Mouse (Mus musculus): Measurements from ENCODE around the gene Tstd2. TPM values are rescaled to one million over a fixed set of nuclear protein-coding genes. Genes with fewer than 3 reads are reported as not detected.
A peak's percentile ranks its signal among the peaks of the same experiment; 100 is the strongest.

Tstd2 gene
- total RNA-seq, 1 experiment: 28.9 TPM

DNA sequence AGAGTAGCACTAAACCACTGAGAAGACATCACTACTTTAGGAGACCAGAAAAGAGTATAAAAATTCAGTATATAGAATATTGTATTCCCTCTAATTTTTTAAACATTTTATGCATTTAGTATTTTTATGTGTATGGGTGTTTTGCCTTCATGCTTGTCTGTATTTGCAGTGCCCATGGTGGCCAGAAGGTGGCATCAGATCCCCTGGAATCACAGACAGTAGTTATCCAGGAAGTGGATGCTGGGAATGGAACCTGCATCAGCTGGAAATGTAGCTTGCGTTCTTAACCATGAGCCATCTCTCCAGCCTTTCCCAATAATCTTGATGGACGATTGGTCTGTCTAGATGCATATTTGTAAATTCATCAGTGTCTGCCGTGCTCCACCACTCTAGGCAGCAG lies 8.3 kb downstream of the Tstd2 start:
- TF ChIP-seq CHD2 (IDR thresholded peaks at IDR 0.05; ENCODE audit: low read depth, low read length) (no peak), ZC3H11A (IDR thresholded peaks at IDR 0.05; ENCODE audit: borderline replicate concordance, low read depth, low read length) (0 out of 2 replicates have a peak, but pooled peaks have one; percentile 2)
- Histone ChIP-seq H3K4me3 (ENCODE audit: insufficient read depth in 1 of 2, low read depth in 1 of 2, low read length in 2 of 2, poor library complexity in 1 of 2, severe bottlenecking in 1 of 2) (no peak overlapping the region), H3K9me3 (ENCODE audit: control insufficient read depth, insufficient read depth, low read depth, low read length) (no peaks in the 10 kb centered on the region), H3K4me1 (ENCODE audit: control insufficient read depth in 2 of 2, insufficient read depth in 2 of 2, low read length in 2 of 2, poor library complexity in 1 of 2) (no peaks in the 10 kb centered on the region), H3K36me3 (ENCODE audit: control insufficient read depth, insufficient read depth, low read length, poor library complexity, severe bottlenecking) (peaks cover 25% of the 10 kb centered on the region), H3K27ac (ENCODE audit: insufficient read depth, low read depth, low read length, poor library complexity, severe bottlenecking) (no peak overlapping the region), H3K9ac (ENCODE audit: insufficient read depth, low read depth, low read length, poor library complexity, severe bottlenecking) (no peak overlapping the region)
- peak; percentile 34 for DNase-seq (ENCODE audit: low read depth, low spot score)
- in situ Hi-C loops (cut with MboI; ENCODE audit: low sequenced_read_pairs in 2 of 2, unreplicated experiment in 2 of 2): no loop called here

DNA sequence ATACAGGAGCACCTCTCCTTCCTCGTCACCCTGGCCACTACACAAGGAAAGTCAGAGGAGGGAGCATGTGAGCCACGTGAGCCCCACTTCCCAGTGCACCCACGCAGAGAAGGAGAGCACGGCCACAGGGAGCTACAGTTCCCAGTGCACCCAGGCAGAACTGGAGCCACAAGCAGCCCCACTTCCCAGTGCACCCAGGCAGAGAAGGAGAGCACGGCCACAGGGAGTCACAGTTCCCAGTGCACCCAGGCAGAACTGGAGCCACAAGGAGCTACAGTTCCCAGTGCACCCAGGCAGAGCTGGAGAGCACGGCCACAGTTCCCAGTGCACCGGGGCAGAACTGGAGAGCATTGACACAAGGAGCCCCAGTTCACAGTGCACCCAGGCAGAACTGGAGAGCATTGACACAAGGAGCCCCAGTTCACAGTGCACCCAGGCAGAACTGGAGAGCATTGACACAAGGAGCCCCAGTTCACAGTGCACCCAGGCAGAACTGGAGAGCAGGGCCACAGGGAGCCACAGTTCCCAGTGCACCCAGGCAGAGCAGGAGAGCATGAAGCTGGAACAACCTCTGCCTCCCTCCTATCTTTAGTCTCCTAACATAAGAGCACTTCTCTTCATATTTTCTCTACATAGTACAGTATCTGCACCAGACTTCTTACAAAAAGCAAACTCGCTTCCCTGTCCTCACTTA lies 9.0 kb downstream of the Tstd2 start:
- no peaks in the 10 kb centered on the region for H3K9me3 ChIP-seq (ENCODE audit: control insufficient read depth, insufficient read depth, low read depth, low read length)
- no peak for DNase-seq (ENCODE audit: low read depth, low spot score)
- peaks cover 30% of the 10 kb centered on the region for H3K36me3 ChIP-seq (ENCODE audit: control insufficient read depth, insufficient read depth, low read length, poor library complexity, severe bottlenecking)
- no peak overlapping the region for H3K4me3 ChIP-seq (ENCODE audit: insufficient read depth in 1 of 2, low read depth in 1 of 2, low read length in 2 of 2, poor library complexity in 1 of 2, severe bottlenecking in 1 of 2)
- in situ Hi-C loops (cut with MboI; ENCODE audit: low sequenced_read_pairs in 2 of 2, unreplicated experiment in 2 of 2): no loop called here
- no peaks in the 10 kb centered on the region for H3K4me1 ChIP-seq (ENCODE audit: control insufficient read depth in 2 of 2, insufficient read depth in 2 of 2, low read length in 2 of 2, poor library complexity in 1 of 2)
- TF ChIP-seq ZNF384 (IDR thresholded peaks at IDR 0.05; ENCODE audit: low read depth, low read length) (no peak), HCFC1 (IDR thresholded peaks at IDR 0.05; ENCODE audit: borderline replicate concordance, insufficient read depth, low read length) (no peak), CHD2 (IDR thresholded peaks at IDR 0.05; ENCODE audit: low read depth, low read length) (no peak), MAFK (IDR thresholded peaks at IDR 0.05; ENCODE audit: insufficient read depth, low read depth, low read length) (no peak), ZC3H11A (IDR thresholded peaks at IDR 0.05; ENCODE audit: borderline replicate concordance, low read depth, low read length) (no peak)
- no peak overlapping the region for H3K9ac ChIP-seq (ENCODE audit: insufficient read depth, low read depth, low read length, poor library complexity, severe bottlenecking)
- H3K27ac ChIP-seq (ENCODE audit: insufficient read depth, low read depth, low read length, poor library complexity, severe bottlenecking): no peak overlapping the region

- peak; percentile 41 for DNase-seq (ENCODE audit: low read depth, low spot score)
Measured at GRCm38 (mm10) chr4:46126541-46126940, 12.0 kb downstream of the Tstd2 start.

DNA sequence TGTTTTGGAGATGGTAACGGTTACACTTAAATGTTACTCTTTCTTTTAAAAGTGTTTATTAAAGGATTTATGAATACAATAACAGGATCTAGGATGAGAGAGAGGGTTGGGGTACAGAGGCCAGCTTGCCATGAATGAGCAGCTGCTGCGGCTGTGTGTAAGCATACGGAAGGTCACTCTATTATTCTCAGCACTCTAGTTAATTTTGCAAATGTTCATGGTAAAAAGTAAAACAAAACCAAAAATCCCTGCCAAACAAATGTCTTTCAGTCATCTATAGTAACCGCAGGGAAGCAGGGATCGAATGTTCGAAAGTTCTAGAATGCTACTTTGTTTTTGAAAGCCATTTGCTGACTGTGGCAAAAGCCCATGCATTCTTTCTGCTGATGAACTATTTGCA lies 15.1 kb downstream of the Tstd2 start:
- Histone ChIP-seq H3K4me3 (ENCODE audit: insufficient read depth in 1 of 2, low read depth in 1 of 2, low read length in 2 of 2, poor library complexity in 1 of 2, severe bottlenecking in 1 of 2) (no peak overlapping the region), H3K9me3 (ENCODE audit: control insufficient read depth, insufficient read depth, low read depth, low read length) (no peaks in the 10 kb centered on the region), H3K4me1 (ENCODE audit: control insufficient read depth in 2 of 2, insufficient read depth in 2 of 2, low read length in 2 of 2, poor library complexity in 1 of 2) (no peaks in the 10 kb centered on the region), H3K9ac (ENCODE audit: insufficient read depth, low read depth, low read length, poor library complexity, severe bottlenecking) (no peak overlapping the region), H3K27ac (ENCODE audit: insufficient read depth, low read depth, low read length, poor library complexity, severe bottlenecking) (no peak overlapping the region), H3K36me3 (ENCODE audit: control insufficient read depth, insufficient read depth, low read length, poor library complexity, severe bottlenecking) (peaks cover 29% of the 10 kb centered on the region)
- TF ChIP-seq ZNF384 (IDR thresholded peaks at IDR 0.05; ENCODE audit: low read depth, low read length) (no peak), MAFK (IDR thresholded peaks at IDR 0.05; ENCODE audit: insufficient read depth, low read depth, low read length) (no peak), CHD2 (IDR thresholded peaks at IDR 0.05; ENCODE audit: low read depth, low read length) (no peak), HCFC1 (IDR thresholded peaks at IDR 0.05; ENCODE audit: borderline replicate concordance, insufficient read depth, low read length) (no peak), ZC3H11A (IDR thresholded peaks at IDR 0.05; ENCODE audit: borderline replicate concordance, low read depth, low read length) (no peak)
- in situ Hi-C loops (cut with MboI; ENCODE audit: low sequenced_read_pairs in 2 of 2, unreplicated experiment in 2 of 2): no loop called here
- DNase-seq (ENCODE audit: low read depth, low spot score): no peak

More at GRCm38 (mm10) chr4:46126541-46126940, 12.0 kb downstream of the Tstd2 start:
- no peaks in the 10 kb centered on the region for H3K4me1 ChIP-seq (ENCODE audit: control insufficient read depth in 2 of 2, insufficient read depth in 2 of 2, low read length in 2 of 2, poor library complexity in 1 of 2)
- H3K9ac ChIP-seq (ENCODE audit: insufficient read depth, low read depth, low read length, poor library complexity, severe bottlenecking): no peak overlapping the region
- no peak overlapping the region for H3K4me3 ChIP-seq (ENCODE audit: insufficient read depth in 1 of 2, low read depth in 1 of 2, low read length in 2 of 2, poor library complexity in 1 of 2, severe bottlenecking in 1 of 2)
- no peak for TF ChIP-seq CHD2 (IDR thresholded peaks at IDR 0.05; ENCODE audit: low read depth, low read length)
- TF ChIP-seq MAFK (IDR thresholded peaks at IDR 0.05; ENCODE audit: insufficient read depth, low read depth, low read length): no peak
- no peak for TF ChIP-seq ZNF384 (IDR thresholded peaks at IDR 0.05; ENCODE audit: low read depth, low read length)
- peak; percentile 74; the same call in 1 of the 2 replicates for TF ChIP-seq ZC3H11A (IDR thresholded peaks at IDR 0.05; ENCODE audit: borderline replicate concordance, low read depth, low read length)
- no peaks in the 10 kb centered on the region for H3K9me3 ChIP-seq (ENCODE audit: control insufficient read depth, insufficient read depth, low read depth, low read length)
- in situ Hi-C loops (cut with MboI; ENCODE audit: low sequenced_read_pairs in 2 of 2, unreplicated experiment in 2 of 2): no loop called here
- peaks cover 33% of the 10 kb centered on the region for H3K36me3 ChIP-seq (ENCODE audit: control insufficient read depth, insufficient read depth, low read length, poor library complexity, severe bottlenecking)
- no peak overlapping the region for H3K27ac ChIP-seq (ENCODE audit: insufficient read depth, low read depth, low read length, poor library complexity, severe bottlenecking)

DNA sequence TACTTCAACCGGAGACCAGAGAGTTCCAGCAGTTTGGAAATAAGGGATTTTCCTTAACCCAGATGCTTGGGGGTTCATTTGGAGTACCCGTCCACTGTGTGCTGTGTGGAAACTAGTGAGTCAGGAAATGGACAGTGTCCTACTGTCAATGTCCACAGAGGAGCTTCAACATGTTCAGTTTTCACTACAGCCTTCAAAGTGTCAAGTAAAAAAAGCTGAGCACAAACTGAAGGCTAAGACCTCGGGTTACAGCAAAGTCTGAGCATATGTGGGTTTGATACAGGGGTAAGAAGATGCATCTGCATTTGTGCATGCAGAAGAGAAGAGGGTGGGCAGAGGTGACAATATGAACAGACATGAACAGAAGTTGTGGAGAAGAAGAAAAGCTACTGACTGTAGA lies 17.7 kb downstream of the Tstd2 start:
- Histone ChIP-seq H3K9ac (ENCODE audit: insufficient read depth, low read depth, low read length, poor library complexity, severe bottlenecking) (no peak overlapping the region), H3K27ac (ENCODE audit: insufficient read depth, low read depth, low read length, poor library complexity, severe bottlenecking) (no peak overlapping the region), H3K4me3 (ENCODE audit: insufficient read depth in 1 of 2, low read depth in 1 of 2, low read length in 2 of 2, poor library complexity in 1 of 2, severe bottlenecking in 1 of 2) (no peak overlapping the region), H3K36me3 (ENCODE audit: control insufficient read depth, insufficient read depth, low read length, poor library complexity, severe bottlenecking) (peaks cover 41% of the 10 kb centered on the region), H3K9me3 (ENCODE audit: control insufficient read depth, insufficient read depth, low read depth, low read length) (no peaks in the 10 kb centered on the region), H3K4me1 (ENCODE audit: control insufficient read depth in 2 of 2, insufficient read depth in 2 of 2, low read length in 2 of 2, poor library complexity in 1 of 2) (no peaks in the 10 kb centered on the region)
- TF ChIP-seq HCFC1 (IDR thresholded peaks at IDR 0.05; ENCODE audit: borderline replicate concordance, insufficient read depth, low read length): no peak
- TF ChIP-seq MAFK (IDR thresholded peaks at IDR 0.05; ENCODE audit: insufficient read depth, low read depth, low read length): no peak
- no peak for TF ChIP-seq ZC3H11A (IDR thresholded peaks at IDR 0.05; ENCODE audit: borderline replicate concordance, low read depth, low read length)
- no peak for TF ChIP-seq ZNF384 (IDR thresholded peaks at IDR 0.05; ENCODE audit: low read depth, low read length)
- TF ChIP-seq CHD2 (IDR thresholded peaks at IDR 0.05; ENCODE audit: low read depth, low read length): no peak
- in situ Hi-C loops (cut with MboI; ENCODE audit: low sequenced_read_pairs in 2 of 2, unreplicated experiment in 2 of 2): no loop called here
- no peak for DNase-seq (ENCODE audit: low read depth, low spot score)

Measured in ES-E14 (cell line).